Mouse (Mus musculus): ENCODE measurements around the gene Syf2.

GRCm38 (mm10) chr4:134884364-134884763, 46.3 kb upstream of the Syf2 start:
- no peak for TF ChIP-seq POLR2A (IDR thresholded peaks at IDR 0.05; ENCODE audit: control insufficient read depth in 1 of 2, insufficient read depth in 1 of 2, low read depth in 1 of 2, low read length in 2 of 2, poor library complexity in 1 of 2)
- no peak for TF ChIP-seq CHD1 (IDR thresholded peaks at IDR 0.05; ENCODE audit: low read depth, low read length)
- no peak for TF ChIP-seq E2F4 (IDR thresholded peaks at IDR 0.05; ENCODE audit: borderline replicate concordance, low read depth, low read length)
- no peak for TF ChIP-seq CTCF (IDR thresholded peaks at IDR 0.05 in 2 of 3, conservative IDR thresholded peaks at IDR 0.05 in 1 of 3; ENCODE audit: control insufficient read depth in 1 of 3, insufficient read depth in 1 of 3, low read depth in 2 of 3, low read length in 3 of 3, poor library complexity in 1 of 3, severe bottlenecking in 1 of 3)
- TF ChIP-seq RCOR1 (IDR thresholded peaks at IDR 0.05; ENCODE audit: low read depth, low read length), result no peak
- no peak for TF ChIP-seq MAX (IDR thresholded peaks at IDR 0.05; ENCODE audit: low read length)
- no peak for TF ChIP-seq TAL1 (IDR thresholded peaks at IDR 0.05; ENCODE audit: low read length)

All from MEL (cell line).